Mouse (Mus musculus): Measurements from ENCODE around the gene Krcc1. TPM values are rescaled to one million over a fixed set of nuclear protein-coding genes. Genes with fewer than 3 reads are reported as not detected.

Gene Krcc1
- 71.4 and 95.0 TPM in 2 replicates for polyA plus RNA-seq (2012; ENCODE audit: low replicate concordance)

GRCm38 (mm10) chr6:71271389-71272315, at the start of gene Krcc1:
Krcc1 (plus strand) TSS chr6:71271677.

GRCm38 (mm10) chr6:71321826-71322283, 50.4 kb downstream of the Krcc1 start, which contains the start of gene Smyd1:
Smyd1 (minus strand) TSS chr6:71322233.

GRCm38 (mm10) chr6:71322491-71322921, 51.0 kb downstream of the Krcc1 start, which contains the start of gene Cd8b1:
Cd8b1 (plus strand) TSS chr6:71322788.

Other genes with a start within 250 kb of the Krcc1 start
- 0.62 and 1.6 TPM in 2 replicates for gene Thnsl2, start 127.2 kb upstream of the Krcc1 start, polyA plus RNA-seq (2012; ENCODE audit: low replicate concordance)
- not detected in 2 replicates for gene Fabp1, start 71.8 kb upstream of the Krcc1 start, polyA plus RNA-seq (2012; ENCODE audit: low replicate concordance)
- gene Smyd1, start 50.6 kb downstream of the Krcc1 start, polyA plus RNA-seq (2012; ENCODE audit: low replicate concordance), result 0.13 and 0.62 TPM in 2 replicates
- gene Cd8b1, start 51.1 kb downstream of the Krcc1 start, polyA plus RNA-seq (2012; ENCODE audit: low replicate concordance), result 5.1 and 9.4 TPM in 2 replicates
- gene Cd8a, start 101.8 kb downstream of the Krcc1 start, polyA plus RNA-seq (2012; ENCODE audit: low replicate concordance), result 4.7 and 10.0 TPM in 2 replicates
- 9.2 and 12.8 TPM in 2 replicates for gene Rmnd5a, start 169.0 kb downstream of the Krcc1 start, polyA plus RNA-seq (2012; ENCODE audit: low replicate concordance)
- gene Rnf103, start 222.2 kb downstream of the Krcc1 start, polyA plus RNA-seq (2012; ENCODE audit: low replicate concordance), result 18.8 and 51.1 TPM in 2 replicates

All from hematopoietic multipotent progenitor cell, adult 10-12 weeks (in vitro differentiated cells).